Mouse (Mus musculus): ENCODE measurements around the gene Rap2a. TPM values are rescaled to one million over a fixed set of nuclear protein-coding genes. Genes with fewer than 3 reads are reported as not detected.

The Rap2a gene
- polyA plus RNA-seq, 1 experiment: 37.0 TPM

GRCm38 (mm10) chr14:120518706-120519105, 40.5 kb downstream of the Rap2a start:
- TF ChIP-seq POLR2A (IDR thresholded peaks at IDR 0.05; ENCODE audit: borderline replicate concordance, extremely low read depth, insufficient read depth, insufficient read length, poor library complexity, severe bottlenecking) (no peak), CTCF (IDR thresholded peaks at IDR 0.05; ENCODE audit: borderline replicate concordance, extremely low read depth, insufficient read depth, insufficient read length) (no peak)
- no peak for DNase-seq (ENCODE audit: low read depth)

GRCm38 (mm10) chr14:120519921-120520320, 41.7 kb downstream of the Rap2a start:
- TF ChIP-seq CTCF (IDR thresholded peaks at IDR 0.05; ENCODE audit: borderline replicate concordance, extremely low read depth, insufficient read depth, insufficient read length) (no peak), POLR2A (IDR thresholded peaks at IDR 0.05; ENCODE audit: borderline replicate concordance, extremely low read depth, insufficient read depth, insufficient read length, poor library complexity, severe bottlenecking) (no peak)
- no peak for DNase-seq (ENCODE audit: low read depth)

- DNase-seq (ENCODE audit: low read depth): no peak
- no peak for TF ChIP-seq POLR2A (IDR thresholded peaks at IDR 0.05; ENCODE audit: borderline replicate concordance, extremely low read depth, insufficient read depth, insufficient read length, poor library complexity, severe bottlenecking)
- no peak for TF ChIP-seq CTCF (IDR thresholded peaks at IDR 0.05; ENCODE audit: borderline replicate concordance, extremely low read depth, insufficient read depth, insufficient read length)
These were observed 42.6 kb downstream of the Rap2a start for GRCm38 (mm10) chr14:120520843-120521242.

GRCm38 (mm10) chr14:120523296-120523695, 45.1 kb downstream of the Rap2a start:
- no peak for DNase-seq (ENCODE audit: low read depth)
- TF ChIP-seq CTCF (IDR thresholded peaks at IDR 0.05; ENCODE audit: borderline replicate concordance, extremely low read depth, insufficient read depth, insufficient read length) (no peak), POLR2A (IDR thresholded peaks at IDR 0.05; ENCODE audit: borderline replicate concordance, extremely low read depth, insufficient read depth, insufficient read length, poor library complexity, severe bottlenecking) (no peak)

GRCm38 (mm10) chr14:120525644-120526043, 47.4 kb downstream of the Rap2a start:
- DNase-seq (ENCODE audit: low read depth): no peak
- no peak for TF ChIP-seq POLR2A (IDR thresholded peaks at IDR 0.05; ENCODE audit: borderline replicate concordance, extremely low read depth, insufficient read depth, insufficient read length, poor library complexity, severe bottlenecking)
- no peak for TF ChIP-seq CTCF (IDR thresholded peaks at IDR 0.05; ENCODE audit: borderline replicate concordance, extremely low read depth, insufficient read depth, insufficient read length)

GRCm38 (mm10) chr14:120533301-120533700, 55.1 kb downstream of the Rap2a start:
- TF ChIP-seq CTCF (IDR thresholded peaks at IDR 0.05; ENCODE audit: borderline replicate concordance, extremely low read depth, insufficient read depth, insufficient read length): no peak
- TF ChIP-seq POLR2A (IDR thresholded peaks at IDR 0.05; ENCODE audit: borderline replicate concordance, extremely low read depth, insufficient read depth, insufficient read length, poor library complexity, severe bottlenecking): no peak
- no peak for DNase-seq (ENCODE audit: low read depth)

GRCm38 (mm10) chr14:120534841-120535271, 56.6 kb downstream of the Rap2a start:
- TF ChIP-seq CTCF (IDR thresholded peaks at IDR 0.05; ENCODE audit: borderline replicate concordance, extremely low read depth, insufficient read depth, insufficient read length) (no peak), POLR2A (IDR thresholded peaks at IDR 0.05; ENCODE audit: borderline replicate concordance, extremely low read depth, insufficient read depth, insufficient read length, poor library complexity, severe bottlenecking) (no peak)
- DNase-seq (ENCODE audit: low read depth): no peak

GRCm38 (mm10) chr14:120535446-120535845, 57.2 kb downstream of the Rap2a start:
- DNase-seq (ENCODE audit: low read depth): no peak
- TF ChIP-seq POLR2A (IDR thresholded peaks at IDR 0.05; ENCODE audit: borderline replicate concordance, extremely low read depth, insufficient read depth, insufficient read length, poor library complexity, severe bottlenecking) (no peak), CTCF (IDR thresholded peaks at IDR 0.05; ENCODE audit: borderline replicate concordance, extremely low read depth, insufficient read depth, insufficient read length) (no peak)

GRCm38 (mm10) chr14:120535924-120536323, 57.7 kb downstream of the Rap2a start:
- DNase-seq (ENCODE audit: low read depth): no peak

GRCm38 (mm10) chr14:120539128-120539527, 60.9 kb downstream of the Rap2a start:
- DNase-seq (ENCODE audit: low read depth): no peak

More at GRCm38 (mm10) chr14:120535924-120536323, 57.7 kb downstream of the Rap2a start:
- TF ChIP-seq POLR2A (IDR thresholded peaks at IDR 0.05; ENCODE audit: borderline replicate concordance, extremely low read depth, insufficient read depth, insufficient read length, poor library complexity, severe bottlenecking) (no peak), CTCF (IDR thresholded peaks at IDR 0.05; ENCODE audit: borderline replicate concordance, extremely low read depth, insufficient read depth, insufficient read length) (no peak)

GRCm38 (mm10) chr14:120539626-120540025, 61.4 kb downstream of the Rap2a start:
- TF ChIP-seq POLR2A (IDR thresholded peaks at IDR 0.05; ENCODE audit: borderline replicate concordance, extremely low read depth, insufficient read depth, insufficient read length, poor library complexity, severe bottlenecking): no peak
- TF ChIP-seq CTCF (IDR thresholded peaks at IDR 0.05; ENCODE audit: borderline replicate concordance, extremely low read depth, insufficient read depth, insufficient read length): no peak

More at GRCm38 (mm10) chr14:120539128-120539527, 60.9 kb downstream of the Rap2a start:
- TF ChIP-seq POLR2A (IDR thresholded peaks at IDR 0.05; ENCODE audit: borderline replicate concordance, extremely low read depth, insufficient read depth, insufficient read length, poor library complexity, severe bottlenecking): no peak
- TF ChIP-seq CTCF (IDR thresholded peaks at IDR 0.05; ENCODE audit: borderline replicate concordance, extremely low read depth, insufficient read depth, insufficient read length): no peak

GRCm38 (mm10) chr14:120542445-120542844, 64.2 kb downstream of the Rap2a start:
- no peak for DNase-seq (ENCODE audit: low read depth)
- TF ChIP-seq POLR2A (IDR thresholded peaks at IDR 0.05; ENCODE audit: borderline replicate concordance, extremely low read depth, insufficient read depth, insufficient read length, poor library complexity, severe bottlenecking) (no peak), CTCF (IDR thresholded peaks at IDR 0.05; ENCODE audit: borderline replicate concordance, extremely low read depth, insufficient read depth, insufficient read length) (no peak)

More at GRCm38 (mm10) chr14:120539626-120540025, 61.4 kb downstream of the Rap2a start:
- no peak for DNase-seq (ENCODE audit: low read depth)
